Mouse (Mus musculus) hindbrain, embryonic 10.5 days (tissue): Measurements from ENCODE around the gene Stox2. TPM values are rescaled to one million over a fixed set of nuclear protein-coding genes. Genes with fewer than 3 reads are reported as not detected.
A peak's percentile ranks its signal among the peaks of the same experiment; 100 is the strongest.

Experiments used
- DNase-seq: peaks from one replicate; pipeline ENCODE4 v3.0.0-alpha.2; 2017; ENCODE audit warnings: low spot score
- H3K27ac ChIP-seq: fragments of 300-500 bp; sonication (generic); 2 replicates; pipeline ENCODE4 v1.5.1; 2016; ENCODE audit warnings: mild to moderate bottlenecking, moderate library complexity
- H3K27me3 ChIP-seq: fragments of 300-500 bp; sonication (generic); 2 replicates; pipeline ENCODE4 v1.6.1; 2016; ENCODE audit warnings: mild to moderate bottlenecking; ENCODE audit not compliant: poor library complexity, insufficient read depth, severe bottlenecking
- H3K36me3 ChIP-seq: fragments of 300-500 bp; sonication (generic); 2 replicates; pipeline ENCODE4 v1.6.1; 2016; ENCODE audit warnings: mild to moderate bottlenecking, moderate library complexity
- H3K4me1 ChIP-seq: fragments of 300-500 bp; sonication (generic); replicated peaks from 2 replicates; pipeline ENCODE4 v1.6.1; 2016; ENCODE audit warnings: mild to moderate bottlenecking
- H3K4me3 ChIP-seq: fragments of 300-500 bp; sonication (generic); 2 replicates; pipeline ENCODE4 v1.5.1; 2016; ENCODE audit warnings: mild to moderate bottlenecking, moderate library complexity
- H3K9me3 ChIP-seq: fragments of 300-500 bp; sonication (generic); 2 replicates; pipeline ENCODE4 v1.6.1; 2016; ENCODE audit warnings: mild to moderate bottlenecking, moderate library complexity
- WGBS: fragments of 180-500 bp; shearing (Covaris S2); methylation state at CpG from one replicate; pipeline ENCODE4 v1.1.7; 2016; 5-methylcytosine and 5-hydroxymethylcytosine counted together
- polyA plus RNA-seq: library from polyadenylated mRNA; unstranded; fragments of >200 nt; fragmentation: Nextera tagmentation; extraction: Ambion mirVana; gene quantifications from 2 replicates; pipeline ENCODE4 v1.2.1, GENCODE M21; 2016

Gene Stox2
- polyA plus RNA-seq, 1 experiment from 2014 or later = 23.2 TPM

- Histone ChIP-seq H3K4me3 (no peak overlapping the region), H3K27ac (no peak overlapping the region), H3K27me3 (no peaks in the 10 kb centered on the region), H3K9me3 (no peaks in the 10 kb centered on the region), H3K4me1 (no peaks in the 10 kb centered on the region), H3K36me3 (no peaks in the 10 kb centered on the region)
- no peak for DNase-seq
- 89% methylated on average over 3 of the region's 3 CpGs for WGBS
Observed at GRCm38 (mm10) chr8:47389430-47389829, 56.7 kb downstream of the Stox2 start.

- no peaks in the 10 kb centered on the region for H3K27me3 ChIP-seq
- H3K4me3 ChIP-seq = no peak overlapping the region
- 86% methylated on average over 12 of the region's 12 CpGs for WGBS
- H3K9me3 ChIP-seq = no peaks in the 10 kb centered on the region
- no peak overlapping the region for H3K27ac ChIP-seq
- no peaks in the 10 kb centered on the region for H3K4me1 ChIP-seq
- H3K36me3 ChIP-seq = no peaks in the 10 kb centered on the region
- no peak for DNase-seq
Observed at GRCm38 (mm10) chr8:47388171-47388570, 58.0 kb downstream of the Stox2 start.

GRCm38 (mm10) chr8:47385810-47386209, 60.4 kb downstream of the Stox2 start:
- Histone ChIP-seq H3K4me1 (peaks cover 6% of the 10 kb centered on the region), H3K9me3 (no peaks in the 10 kb centered on the region), H3K27ac (no peak overlapping the region), H3K27me3 (no peaks in the 10 kb centered on the region), H3K4me3 (no peak overlapping the region), H3K36me3 (no peaks in the 10 kb centered on the region)
- WGBS = 77% methylated on average over 1 of the region's 1 CpGs
- no peak for DNase-seq

GRCm38 (mm10) chr8:47384151-47384550, 62.0 kb downstream of the Stox2 start:
- WGBS = 95% methylated on average over 5 of the region's 5 CpGs
- Histone ChIP-seq H3K27ac (no peak overlapping the region), H3K9me3 (no peaks in the 10 kb centered on the region), H3K4me1 (peaks cover 16% of the 10 kb centered on the region), H3K36me3 (no peaks in the 10 kb centered on the region), H3K4me3 (no peak overlapping the region), H3K27me3 (no peaks in the 10 kb centered on the region)
- DNase-seq = no peak

- H3K27me3 ChIP-seq = no peaks in the 10 kb centered on the region
- WGBS = 89% methylated on average over 9 of the region's 9 CpGs
- no peaks in the 10 kb centered on the region for H3K9me3 ChIP-seq
- H3K27ac ChIP-seq = no peak overlapping the region
- H3K4me3 ChIP-seq = no peak overlapping the region
- peaks cover 16% of the 10 kb centered on the region for H3K4me1 ChIP-seq
- H3K36me3 ChIP-seq = no peaks in the 10 kb centered on the region
- no peak for DNase-seq
Observed at GRCm38 (mm10) chr8:47383632-47384031, 62.5 kb downstream of the Stox2 start.

GRCm38 (mm10) chr8:47381216-47381615, 64.9 kb downstream of the Stox2 start:
- no peak overlapping the region for H3K27ac ChIP-seq
- 44% methylated on average over 3 of the region's 3 CpGs for WGBS
- H3K4me3 ChIP-seq = no peak overlapping the region
- H3K36me3 ChIP-seq = no peaks in the 10 kb centered on the region
- peaks cover 16% of the 10 kb centered on the region for H3K4me1 ChIP-seq
- H3K9me3 ChIP-seq = no peaks in the 10 kb centered on the region
- no peak for DNase-seq
- H3K27me3 ChIP-seq = no peaks in the 10 kb centered on the region

- no peaks in the 10 kb centered on the region for H3K9me3 ChIP-seq
- no peaks in the 10 kb centered on the region for H3K36me3 ChIP-seq
- H3K4me1 ChIP-seq = peaks cover 16% of the 10 kb centered on the region
- no peak overlapping the region for H3K4me3 ChIP-seq
- no peak overlapping the region for H3K27ac ChIP-seq
- DNase-seq = no peak
- no peaks in the 10 kb centered on the region for H3K27me3 ChIP-seq
- 70% methylated on average over 6 of the region's 6 CpGs for WGBS
Observed at GRCm38 (mm10) chr8:47380725-47381124, 65.4 kb downstream of the Stox2 start.

- no peaks in the 10 kb centered on the region for H3K36me3 ChIP-seq
- no peaks in the 10 kb centered on the region for H3K9me3 ChIP-seq
- no peaks in the 10 kb centered on the region for H3K27me3 ChIP-seq
- 74% methylated on average over 3 of the region's 3 CpGs for WGBS
- H3K4me3 ChIP-seq = no peak overlapping the region
- H3K27ac ChIP-seq = no peak overlapping the region
- H3K4me1 ChIP-seq = peaks cover 16% of the 10 kb centered on the region
- no peak for DNase-seq
Observed at GRCm38 (mm10) chr8:47380075-47380474, 66.1 kb downstream of the Stox2 start.

GRCm38 (mm10) chr8:47376651-47377050, 69.5 kb downstream of the Stox2 start:
- Histone ChIP-seq H3K27ac (no peak overlapping the region), H3K9me3 (no peaks in the 10 kb centered on the region), H3K36me3 (no peaks in the 10 kb centered on the region), H3K4me1 (peaks cover 16% of the 10 kb centered on the region), H3K4me3 (no peak overlapping the region), H3K27me3 (no peaks in the 10 kb centered on the region)
- DNase-seq = no peak
- 90% methylated on average over 7 of the region's 7 CpGs for whole genome bisulfite sequencing

- no peak for DNase-seq
- WGBS = 89% methylated on average over 7 of the region's 7 CpGs
- H3K36me3 ChIP-seq = no peaks in the 10 kb centered on the region
Observed at GRCm38 (mm10) chr8:47373757-47374156, 72.4 kb downstream of the Stox2 start.

GRCm38 (mm10) chr8:47371539-47371938, 74.6 kb downstream of the Stox2 start:
- no peak overlapping the region for H3K27ac ChIP-seq
- no peak for DNase-seq
- no peaks in the 10 kb centered on the region for H3K36me3 ChIP-seq
- peaks cover 12% of the 10 kb centered on the region; the same call in 1 of the 2 replicates for H3K4me1 ChIP-seq
- peaks cover 14% of the 10 kb centered on the region for H3K27me3 ChIP-seq
- no peak overlapping the region for H3K4me3 ChIP-seq
- 29% methylated on average over 3 of the region's 3 CpGs for WGBS
- H3K9me3 ChIP-seq = no peaks in the 10 kb centered on the region

More at GRCm38 (mm10) chr8:47373757-47374156, 72.4 kb downstream of the Stox2 start:
- no peak overlapping the region for H3K27ac ChIP-seq
- H3K4me1 ChIP-seq = peaks cover 12% of the 10 kb centered on the region; the same call in 1 of the 2 replicates
- H3K27me3 ChIP-seq = peaks cover 11% of the 10 kb centered on the region
- H3K9me3 ChIP-seq = no peaks in the 10 kb centered on the region
- no peak overlapping the region for H3K4me3 ChIP-seq

GRCm38 (mm10) chr8:47371081-47371480, 75.1 kb downstream of the Stox2 start:
- H3K27me3 ChIP-seq = peaks cover 14% of the 10 kb centered on the region
- H3K27ac ChIP-seq = no peak overlapping the region
- WGBS = 65% methylated on average over 3 of the region's 3 CpGs
- peak; percentile 21 for DNase-seq
- H3K36me3 ChIP-seq = no peaks in the 10 kb centered on the region
- no peak overlapping the region for H3K4me3 ChIP-seq
- H3K4me1 ChIP-seq = peaks cover 12% of the 10 kb centered on the region; the same call in 1 of the 2 replicates
- H3K9me3 ChIP-seq = no peaks in the 10 kb centered on the region

GRCm38 (mm10) chr8:47370421-47371080, 75.6 kb downstream of the Stox2 start:
- no peaks in the 10 kb centered on the region for H3K9me3 ChIP-seq
- H3K4me3 ChIP-seq = no peak overlapping the region
- H3K4me1 ChIP-seq = peaks cover 12% of the 10 kb centered on the region; the same call in 1 of the 2 replicates
- peak; percentile 87 for DNase-seq
- no peaks in the 10 kb centered on the region for H3K36me3 ChIP-seq
- H3K27ac ChIP-seq = no peak overlapping the region
- H3K27me3 ChIP-seq = peaks cover 14% of the 10 kb centered on the region
- 35% methylated on average over 15 of the region's 15 CpGs for WGBS
